Mouse (Mus musculus): ENCODE data around the gene Zfp597. TPM values are rescaled to one million over a fixed set of nuclear protein-coding genes. Genes with fewer than 3 reads are reported as not detected.
A peak's percentile ranks its signal among the peaks of the same experiment; 100 is the strongest.
"Not testable (repeated sequence)": the region's sequence is repeated elsewhere in the genome, so short reads cannot be mapped to it uniquely, and the experiment has no call there.

Gene Zfp597
- total RNA-seq, 2 experiments from 2014 or later, result 6.3 to 6.6 TPM

- Histone ChIP-seq H3K27ac (no peak overlapping the region), H3K4me3 (no peak overlapping the region)
- peak; percentile 28; the same call in 1 of the 2 replicates for TF ChIP-seq CTCF (IDR thresholded peaks at IDR 0.05)
- intact Hi-C loops (cut with DNase I), result loop anchor here (5.0 to 10.0 kb wide), 3 partner anchors 34 to 154 kb away; partner anchors contain the start of genes Gm20695, Slx4, Zfp263 and Zfp597
- no peak for DNase-seq
Measured at GRCm38 (mm10) chr16:3848416-3848815, 35.9 kb downstream of the Zfp597 start.

GRCm38 (mm10) chr16:3847871-3848270, 36.5 kb downstream of the Zfp597 start:
- no peak for TF ChIP-seq CTCF (IDR thresholded peaks at IDR 0.05)
- intact Hi-C loops (cut with DNase I), result loop anchor here (2.0 to 10.0 kb wide), 4 partner anchors 34 to 154 kb away; partner anchors contain the start of genes Gm20695, Slx4, Zfp263 and Zfp597
- peak overlapping the region; percentile 84 for H3K4me3 ChIP-seq

GRCm38 (mm10) chr16:3846711-3847518, 37.4 kb downstream of the Zfp597 start, which contains the start of gene Zfp174:
Gene Zfp174 (plus strand): TSS chr16:3847268.
- Histone ChIP-seq H3K4me3 (peak within 1 kb of the TSS; percentile 84), H3K27ac (peak within 1 kb of the TSS; percentile 90)
- TF ChIP-seq CTCF (IDR thresholded peaks at IDR 0.05), result peak; percentile 6; the same call in 1 of the 2 replicates
- intact Hi-C loops (cut with DNase I), result loop anchor here (2.0 to 10.0 kb wide), 4 partner anchors 35 to 155 kb away; partner anchors contain the start of genes Gm20695, Slx4, Zfp263 and Zfp597
- DNase-seq, result peak; percentile 96

More at GRCm38 (mm10) chr16:3847871-3848270, 36.5 kb downstream of the Zfp597 start:
- no peak for DNase-seq
- peak overlapping the region; percentile 90; the same call in 1 of the 2 replicates for H3K27ac ChIP-seq

GRCm38 (mm10) chr16:3843796-3844195, 40.6 kb downstream of the Zfp597 start:
- H3K27ac ChIP-seq, result no peak overlapping the region
- intact Hi-C loops (cut with DNase I), result loop anchor here (10.0 kb wide), 1 partner anchor 99 kb away; the partner anchor contains the start of gene Zfp263
- no peak for DNase-seq
- TF ChIP-seq CTCF (IDR thresholded peaks at IDR 0.05), result no peak
- no peak overlapping the region for H3K4me3 ChIP-seq

GRCm38 (mm10) chr16:3842989-3843388, 41.4 kb downstream of the Zfp597 start:
- Histone ChIP-seq H3K4me3 (no peak overlapping the region), H3K27ac (no peak overlapping the region)
- intact Hi-C loops (cut with DNase I), result loop anchor here (10.0 kb wide), 1 partner anchor 98 kb away; the partner anchor contains the start of gene Zfp263
- no peak for TF ChIP-seq CTCF (IDR thresholded peaks at IDR 0.05)
- no peak for DNase-seq

- Histone ChIP-seq H3K4me3 (no peak overlapping the region), H3K27ac (no peak overlapping the region)
- peak; percentile 63 for TF ChIP-seq CTCF (IDR thresholded peaks at IDR 0.05)
- intact Hi-C loops (cut with DNase I), result loop anchor here (2.0 kb wide), 1 partner anchor 69 kb away; the partner anchor contains the start of genes 1700037C18Rik and Cluap1
- no peak for DNase-seq
Measured at GRCm38 (mm10) chr16:3839157-3839885, 45.0 kb downstream of the Zfp597 start.

GRCm38 (mm10) chr16:3835461-3835860, 48.9 kb downstream of the Zfp597 start:
- DNase-seq, result no peak
- H3K4me3 ChIP-seq, result no peak overlapping the region
- intact Hi-C loops (cut with DNase I), result no loop called here
- TF ChIP-seq CTCF (IDR thresholded peaks at IDR 0.05), result no peak
- H3K27ac ChIP-seq, result no peak overlapping the region

- Histone ChIP-seq H3K27ac (no peak within 1 kb of the TSS), H3K4me3 (no peak within 1 kb of the TSS)
- peak; percentile 43 for TF ChIP-seq CTCF (IDR thresholded peaks at IDR 0.05)
- intact Hi-C loops (cut with DNase I), result no loop called here
- no peak for DNase-seq
Measured at GRCm38 (mm10) chr16:3830588-3831109, 53.7 kb downstream of the Zfp597 start, which contains the start of gene Olfr15. Gene Olfr15 (plus strand): TSS chr16:3830878.

GRCm38 (mm10) chr16:3829727-3830126, 54.6 kb downstream of the Zfp597 start:
- H3K27ac ChIP-seq, result no peak overlapping the region
- no peak for DNase-seq
- no peak overlapping the region for H3K4me3 ChIP-seq
- no peak for TF ChIP-seq CTCF (IDR thresholded peaks at IDR 0.05)
- intact Hi-C loops (cut with DNase I), result no loop called here

GRCm38 (mm10) chr16:3828021-3828420, 56.3 kb downstream of the Zfp597 start:
- DNase-seq, result no peak
- Histone ChIP-seq H3K4me3 (no peak overlapping the region), H3K27ac (no peak overlapping the region)
- intact Hi-C loops (cut with DNase I), result no loop called here
- TF ChIP-seq CTCF (IDR thresholded peaks at IDR 0.05), result no peak

- no peak overlapping the region for H3K27ac ChIP-seq
- TF ChIP-seq CTCF (IDR thresholded peaks at IDR 0.05), result no peak
- intact Hi-C loops (cut with DNase I), result no loop called here
- H3K4me3 ChIP-seq, result no peak overlapping the region
- DNase-seq, result no peak
Measured at GRCm38 (mm10) chr16:3820202-3820601, 64.2 kb downstream of the Zfp597 start.

- H3K4me3 ChIP-seq; DNase-seq; intact Hi-C loops (cut with DNase I); H3K27ac ChIP-seq: not testable (repeated sequence)
Measured at GRCm38 (mm10) chr16:3814667-3815066, 69.7 kb downstream of the Zfp597 start.

Small RNA genes lying within 50 kb of the gene (microRNA-seq; reads per million reads assigned to microRNA genes)
- gene Gm23493, result not detected

Other genes with a start within 250 kb of the Zfp597 start
- gene Mefv, start 166.5 kb downstream of the Zfp597 start, total RNA-seq (2021), result not detected
- gene Zfp263, start 140.5 kb downstream of the Zfp597 start, total RNA-seq (2021), result 1 to 10 TPM; 7.2 to 7.3 TPM
- not detected for gene Olfr15, start 53.7 kb downstream of the Zfp597 start, total RNA-seq (2021)
- 1 to 10 TPM; 1.5 to 1.7 TPM for gene Zfp174, start 37.3 kb downstream of the Zfp597 start, total RNA-seq (2021)
- gene Naa60, start 12.2 kb downstream of the Zfp597 start, total RNA-seq (2021), result 10 to 100 TPM; 29.7 to 45.7 TPM
- gene Gm20695, start 87 bp upstream of the Zfp597 start, total RNA-seq (2021), result under 1 TPM in 1 of 2 experiments, not detected in 1; 0.31 TPM
- 1 to 10 TPM; 1.9 to 2.0 TPM for gene 1700037C18Rik, start 24.1 kb upstream of the Zfp597 start, total RNA-seq (2021)
- 1 to 10 TPM; 8.0 to 9.1 TPM for gene Cluap1, start 24.2 kb upstream of the Zfp597 start, total RNA-seq (2021)
- 1 to 10 TPM; 1.6 to 4.4 TPM for gene Nlrc3, start 92.1 kb upstream of the Zfp597 start, total RNA-seq (2021)
- gene Slx4, start 119.2 kb upstream of the Zfp597 start, total RNA-seq (2021), result 1 to 10 TPM; 8.1 to 10.0 TPM
- under 1 TPM in 1 of 2 experiments, not detected in 1; 0.82 TPM for gene Dnase1, start 152.4 kb upstream of the Zfp597 start, total RNA-seq (2021)
- gene Trap1, start 193.3 kb upstream of the Zfp597 start, total RNA-seq (2021), result 100 to 1,000 TPM; 118 to 132 TPM